Comparison of ENCODE assay signal across 7 mouse cellular contexts in the genomic region with DNA sequence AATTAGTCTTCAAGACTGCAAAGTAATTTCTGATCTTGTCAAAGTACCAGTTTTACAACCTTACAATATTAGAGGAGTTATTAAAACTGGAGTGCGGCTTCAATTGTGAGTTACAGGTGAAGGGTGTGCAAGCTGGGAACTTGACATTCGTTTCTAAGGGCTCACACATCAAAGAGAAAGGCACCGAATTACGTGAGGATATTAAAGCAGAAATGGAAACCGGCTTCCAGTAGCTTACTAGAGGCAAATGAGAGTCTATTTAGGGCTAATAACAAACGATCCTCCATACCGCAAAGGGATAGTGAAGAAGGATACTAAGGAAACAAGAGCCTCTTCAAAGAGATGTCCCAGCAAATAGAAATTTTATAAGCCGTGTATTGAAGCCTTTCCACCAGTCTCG. TPM values are rescaled to one million over a fixed set of nuclear protein-coding genes. Genes with fewer than 3 reads are reported as not detected.
DNase-seq lines count a peak whose midpoint lies in the region; ATAC-seq and TF ChIP-seq lines count a peak whose summit lies in the region.

No protein-coding gene starts in this region.

- H3K36me3 ChIP-seq in lung, embryonic 15.5 days, result no peaks in the 10 kb centered on the region
- H3K36me3 ChIP-seq in embryonic facial prominence, embryonic 13.5 days, result no peaks in the 10 kb centered on the region
- H3K36me3 ChIP-seq in intestine, postnatal 0 days (ENCODE audit: control insufficient read depth, insufficient read depth), result no peaks in the 10 kb centered on the region; the same call in 1 of the 2 replicates

- no peak for TF ChIP-seq CTCF in intestine, postnatal 0 days (IDR thresholded peaks at IDR 0.05; ENCODE audit: low read depth)
- TF ChIP-seq CTCF in olfactory bulb, adult 2 months (IDR thresholded peaks at IDR 0.05; ENCODE audit: insufficient read depth, low read depth, low read length), result no peak

- no peaks in the 10 kb centered on the region for H3K9me3 ChIP-seq in lung, embryonic 15.5 days
- H3K9me3 ChIP-seq in embryonic facial prominence, embryonic 13.5 days, result no peaks in the 10 kb centered on the region
- no peaks in the 10 kb centered on the region for H3K9me3 ChIP-seq in intestine, postnatal 0 days (ENCODE audit: control insufficient read depth)

- DNase-seq in lung, postnatal 25 days (ENCODE audit: low spot score), result no peak
- no peak for DNase-seq in thymus, postnatal 25 days
- no peak for DNase-seq in cerebellum, adult 9-11 months

- no peak for ATAC-seq in lung, embryonic 15.5 days (ENCODE audit: borderline replicate concordance, extremely low read depth, low FRiP score, low TSS enrichment)
- ATAC-seq in embryonic facial prominence, embryonic 13.5 days (ENCODE audit: insufficient number of reproducible peaks, insufficient read depth, low FRiP score, low TSS enrichment, low read depth), result no peak
- no peak for ATAC-seq in intestine, postnatal 0 days

- no peak overlapping the region for H3K27ac ChIP-seq in lung, embryonic 15.5 days
- no peak overlapping the region for H3K27ac ChIP-seq in embryonic facial prominence, embryonic 13.5 days
- H3K27ac ChIP-seq in intestine, postnatal 0 days (ENCODE audit: low read depth, low read length), result no peak overlapping the region
- no peak overlapping the region for H3K27ac ChIP-seq in olfactory bulb, adult 2 months (ENCODE audit: insufficient read depth, low read depth, low read length)

- H3K9ac ChIP-seq in lung, embryonic 15.5 days, result peak overlapping the region; percentile 98
- peak overlapping the region; percentile 99 for H3K9ac ChIP-seq in embryonic facial prominence, embryonic 13.5 days
- peak overlapping the region; percentile 99 for H3K9ac ChIP-seq in intestine, postnatal 0 days (ENCODE audit: low read depth, low read length)

- H3K4me1 ChIP-seq in lung, embryonic 15.5 days, result peaks cover 27% of the 10 kb centered on the region
- H3K4me1 ChIP-seq in embryonic facial prominence, embryonic 13.5 days, result peaks cover 41% of the 10 kb centered on the region
- 0 out of 2 replicates have a peak, but pooled peaks cover 5% of the 10 kb centered on the region for H3K4me1 ChIP-seq in intestine, postnatal 0 days (replicated peaks; ENCODE audit: control insufficient read depth, insufficient read depth, low read length)
- H3K4me1 ChIP-seq in olfactory bulb, adult 2 months (ENCODE audit: control insufficient read depth, insufficient read depth, low read length), result peaks cover 13% of the 10 kb centered on the region

- 2% methylated on average over 9 of the region's 9 CpGs for WGBS in lung, embryonic 15.5 days
- WGBS in embryonic facial prominence, embryonic 13.5 days, result 3% methylated on average over 9 of the region's 9 CpGs
- WGBS in intestine, postnatal 0 days, result 1% methylated on average over 9 of the region's 9 CpGs
- under 1% methylated on average over 9 of the region's 9 CpGs for WGBS in olfactory bulb, adult 2 months

- no peaks in the 10 kb centered on the region for H3K27me3 ChIP-seq in lung, embryonic 15.5 days
- no peaks in the 10 kb centered on the region for H3K27me3 ChIP-seq in embryonic facial prominence, embryonic 13.5 days
- no peaks in the 10 kb centered on the region for H3K27me3 ChIP-seq in intestine, postnatal 0 days (replicated peaks; ENCODE audit: control insufficient read depth, insufficient read depth, low read length)

- TF ChIP-seq POLR2A in olfactory bulb, adult 2 months (IDR thresholded peaks at IDR 0.05; ENCODE audit: insufficient read depth, low read depth, low read length), result no peak

- peak overlapping the region; percentile 100 for H3K4me3 ChIP-seq in lung, embryonic 15.5 days
- H3K4me3 ChIP-seq in embryonic facial prominence, embryonic 13.5 days, result peak overlapping the region; percentile 98
- H3K4me3 ChIP-seq in intestine, postnatal 0 days (ENCODE audit: low read depth, low read length), result peak overlapping the region; percentile 100
- H3K4me3 ChIP-seq in olfactory bulb, adult 2 months (ENCODE audit: insufficient read depth, low read depth, low read length), result peak overlapping the region; percentile 90

- H3K4me2 ChIP-seq in lung, embryonic 15.5 days, result peak overlapping the region; percentile 78
- peak overlapping the region; percentile 77 for H3K4me2 ChIP-seq in embryonic facial prominence, embryonic 13.5 days
- H3K4me2 ChIP-seq in intestine, postnatal 0 days (replicated peaks; ENCODE audit: low read depth), result peak overlapping the region; percentile 75

RNA-seq across cellular contexts. Expression of a gene that starts 5.1 kb away (rescaled TPM):
- 9.9 and 11.4 TPM in 2 replicates for polyA plus RNA-seq in lung, embryonic 15.5 days (2015; fragmentation: Nextera tagmentation; extraction: Ambion mirVana)
- 15.8 and 17.8 TPM in 2 replicates for polyA plus RNA-seq in embryonic facial prominence, embryonic 13.5 days (2015; fragmentation: Nextera tagmentation; extraction: Ambion mirVana)
- 10.6 TPM in 2 replicates for polyA plus RNA-seq in intestine, postnatal 0 days (2015; fragmentation: Nextera tagmentation; extraction: Ambion mirVana)
- 169 and 363 TPM in 2 replicates for polyA plus RNA-seq in olfactory bulb, adult 2 months (2012; ENCODE audit: insufficient read depth, insufficient read length, low replicate concordance, missing spikeins)
